Mouse (Mus musculus): ENCODE measurements around the gene Lrch3.
"Not testable (repeated sequence)": the region's sequence is repeated elsewhere in the genome, so short reads cannot be mapped to it uniquely, and the experiment has no call there.

The Lrch3 gene

DNA sequence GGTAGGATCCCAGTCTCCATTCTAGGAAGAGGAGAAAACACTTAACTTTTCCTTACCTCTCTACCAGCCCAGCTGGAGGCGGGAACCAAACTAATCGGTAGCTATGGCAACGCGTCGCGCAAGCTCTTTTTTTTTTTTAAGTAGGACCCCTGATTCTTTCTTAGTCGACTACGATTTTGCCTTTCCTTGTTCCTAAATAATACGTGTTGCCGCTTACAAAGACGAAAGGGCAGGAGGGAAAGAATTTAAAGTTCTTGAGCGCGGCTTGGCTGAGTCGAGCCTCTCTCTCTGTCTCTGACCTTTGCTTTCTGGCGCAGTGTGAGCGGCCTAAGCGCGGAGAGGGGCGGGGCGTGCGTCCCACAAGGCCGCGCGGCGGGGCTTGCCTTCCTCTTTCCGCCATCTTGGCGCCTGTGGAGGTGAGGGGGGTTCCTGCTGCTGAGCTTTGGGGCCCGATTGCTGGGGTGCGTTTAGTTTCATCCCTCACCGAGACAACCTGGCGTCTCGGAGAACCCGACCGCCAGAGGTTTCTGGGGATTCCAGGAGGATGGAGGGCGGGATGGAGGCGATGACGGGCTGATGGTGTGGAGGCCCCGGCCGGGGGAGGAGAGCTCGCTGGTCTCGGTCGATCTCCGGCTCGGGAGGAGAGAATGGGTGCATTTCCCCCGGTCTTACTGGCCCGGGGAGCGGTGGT, 142.3 kb downstream of the Lrch3 start, which contains the start of the genes Iqcg and Rpl35a:
Iqcg (minus strand) TSS at position 124 of the 691 bp plus-strand sequence.
Rpl35a (plus strand) TSS at position 359 of the 691 bp plus-strand sequence.
- DNase-seq, result peak; percentile 87

DNA sequence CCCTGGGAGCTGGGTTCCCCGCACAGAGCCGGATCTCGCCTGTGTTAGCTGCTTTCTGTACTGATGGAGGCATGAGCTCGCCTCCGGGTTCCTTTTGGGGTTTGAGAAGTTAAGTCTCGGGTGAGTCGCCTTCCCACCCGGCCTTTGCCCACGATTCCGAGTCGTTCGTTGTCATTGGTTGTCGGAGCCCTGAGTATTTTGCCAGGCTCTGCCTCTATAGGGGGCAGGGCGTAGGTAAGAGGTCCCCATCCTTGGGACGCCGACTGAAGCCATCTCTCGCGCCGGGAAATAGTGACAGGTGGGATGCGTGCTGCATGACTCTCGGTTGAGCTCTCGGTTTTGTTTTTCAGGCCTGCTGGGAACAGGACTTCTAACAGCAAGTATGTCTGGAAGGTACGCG, 142.9 kb downstream of the Lrch3 start:
- DNase-seq, result no peak

DNA sequence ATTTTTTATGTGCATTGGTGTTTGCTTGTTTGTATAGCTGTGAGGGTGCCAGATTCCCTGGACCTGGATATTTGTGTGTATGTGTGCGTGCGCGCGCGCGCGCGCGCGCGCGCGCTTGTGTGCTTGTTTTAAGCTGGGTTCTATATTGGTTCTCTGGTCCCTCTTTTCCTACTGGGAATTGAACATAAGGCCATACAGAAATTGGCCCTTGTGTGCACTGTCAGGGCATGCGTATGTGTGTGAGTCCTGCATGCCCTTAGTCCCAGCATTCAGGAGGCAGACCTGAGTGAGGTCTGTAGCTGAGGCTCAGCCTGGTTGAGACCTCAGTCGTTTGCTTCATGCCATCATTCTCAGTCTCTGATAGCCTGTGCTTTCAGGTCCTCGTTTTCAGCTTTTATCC, 144.1 kb downstream of the Lrch3 start:
- DNase-seq, result no peak

DNA sequence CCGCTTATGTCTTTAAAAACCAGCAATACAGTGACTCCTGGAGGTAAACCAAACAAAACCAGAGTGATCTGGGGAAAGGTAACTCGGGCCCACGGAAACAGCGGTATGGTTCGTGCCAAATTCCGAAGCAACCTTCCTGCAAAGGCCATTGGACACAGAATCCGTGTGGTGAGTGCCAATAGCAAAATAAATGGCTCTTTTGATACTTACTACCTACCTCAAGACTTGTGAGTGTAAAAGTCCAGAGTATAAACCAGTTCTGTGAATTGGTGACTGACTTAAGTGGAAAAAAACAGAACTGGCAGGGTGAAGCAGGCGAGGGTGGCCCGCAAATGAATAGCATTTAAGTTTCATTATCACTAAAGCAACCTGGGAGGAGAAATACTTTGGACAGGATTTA, 144.8 kb downstream of the Lrch3 start:
- DNase-seq, result not testable (repeated sequence)

DNA sequence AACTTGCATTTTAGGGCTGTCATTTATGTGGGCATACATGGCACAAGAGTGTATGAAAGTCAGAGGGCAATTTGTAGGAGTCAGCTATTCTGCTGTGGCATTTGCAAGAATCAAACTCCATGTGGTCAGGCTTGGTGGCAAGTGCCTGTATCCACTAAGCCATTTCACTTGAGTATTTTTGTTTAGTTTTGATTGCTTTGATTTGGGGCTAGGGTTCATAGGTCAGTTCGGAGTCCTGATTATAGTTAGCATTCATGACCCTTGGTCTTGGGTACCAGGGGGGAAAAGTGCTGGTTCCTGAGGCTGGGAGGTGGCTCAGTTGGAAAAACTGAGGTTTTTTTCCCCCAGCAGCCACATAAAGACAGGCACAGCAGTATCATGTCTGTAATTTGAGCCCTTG, 145.6 kb downstream of the Lrch3 start:
- no peak for DNase-seq

DNA sequence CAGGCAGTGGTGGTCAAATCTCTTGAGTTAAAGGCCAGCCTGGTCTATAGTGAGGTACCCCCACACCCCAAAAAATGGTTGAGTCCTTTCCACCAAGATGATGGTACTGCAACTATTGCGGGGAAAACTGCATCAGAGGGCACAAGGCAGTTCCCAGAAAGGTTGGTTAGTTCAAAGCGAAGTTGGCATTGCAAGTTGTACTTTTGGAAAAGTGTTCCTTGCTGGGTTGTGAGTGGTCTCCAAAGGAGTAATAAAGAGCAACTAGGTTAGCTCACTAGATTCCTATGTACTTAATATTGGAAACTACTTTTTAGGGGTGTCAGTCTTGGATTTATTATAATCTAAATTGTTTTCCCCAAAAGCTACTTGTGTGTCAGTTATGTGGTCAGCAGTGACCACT, 147.0 kb downstream of the Lrch3 start:
- DNase-seq, result no peak

DNA sequence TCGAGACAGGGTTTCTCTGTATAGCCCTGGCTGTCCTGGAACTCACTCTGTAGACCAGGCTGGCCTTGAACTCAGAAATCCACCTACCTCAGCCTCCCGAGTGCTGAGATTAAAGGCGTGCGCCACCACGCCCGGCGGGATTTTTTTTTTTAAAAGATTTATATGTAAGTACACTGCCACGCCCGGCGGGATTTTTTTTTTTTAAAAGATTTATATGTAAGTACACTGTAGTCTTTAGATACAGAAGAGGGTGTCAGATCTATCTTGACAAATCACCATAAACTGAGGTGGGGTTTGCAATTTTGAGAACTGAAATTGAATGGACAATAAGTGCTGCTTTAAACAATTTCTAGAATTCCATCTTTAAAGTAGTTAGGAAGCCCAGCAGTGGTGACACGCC, 147.5 kb downstream of the Lrch3 start:
- DNase-seq, result no peak

DNA sequence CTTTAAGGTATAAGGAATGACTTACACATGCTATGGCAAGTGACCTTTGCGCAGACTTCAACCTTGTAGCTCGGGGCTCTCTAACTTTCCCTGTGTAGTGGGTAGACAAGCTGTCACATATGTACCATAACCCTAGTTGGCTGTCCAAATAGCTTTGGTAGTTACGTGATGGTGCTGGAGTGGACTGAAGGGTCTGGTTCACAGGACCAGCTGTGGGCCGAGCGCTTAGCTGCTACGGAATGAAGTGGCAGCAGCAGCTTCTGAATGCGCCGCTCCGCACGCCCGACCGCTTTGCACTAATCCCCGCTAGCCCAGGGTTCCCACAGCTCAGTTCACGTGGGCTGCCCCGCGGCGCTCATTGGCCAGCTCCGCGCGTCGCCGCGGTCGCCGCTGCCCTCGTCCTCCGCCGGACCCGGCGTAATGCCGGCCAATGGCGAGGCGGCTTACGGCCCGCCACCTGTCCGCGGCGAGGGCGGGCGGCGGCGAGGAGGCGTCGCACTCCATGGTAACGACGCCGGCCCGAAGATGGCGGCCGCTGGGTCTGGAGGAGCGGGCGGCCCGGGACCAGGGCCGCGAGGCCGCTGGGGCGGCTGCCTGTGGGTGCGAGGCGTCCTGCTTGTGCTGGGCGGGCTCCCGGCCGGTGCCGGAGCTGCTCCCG, 148.3 kb downstream of the Lrch3 start, which contains the start of gene Lmln:
Lmln (plus strand) TSS at position 498 of the 658 bp plus-strand sequence.
- peak; percentile 91 for DNase-seq

DNA sequence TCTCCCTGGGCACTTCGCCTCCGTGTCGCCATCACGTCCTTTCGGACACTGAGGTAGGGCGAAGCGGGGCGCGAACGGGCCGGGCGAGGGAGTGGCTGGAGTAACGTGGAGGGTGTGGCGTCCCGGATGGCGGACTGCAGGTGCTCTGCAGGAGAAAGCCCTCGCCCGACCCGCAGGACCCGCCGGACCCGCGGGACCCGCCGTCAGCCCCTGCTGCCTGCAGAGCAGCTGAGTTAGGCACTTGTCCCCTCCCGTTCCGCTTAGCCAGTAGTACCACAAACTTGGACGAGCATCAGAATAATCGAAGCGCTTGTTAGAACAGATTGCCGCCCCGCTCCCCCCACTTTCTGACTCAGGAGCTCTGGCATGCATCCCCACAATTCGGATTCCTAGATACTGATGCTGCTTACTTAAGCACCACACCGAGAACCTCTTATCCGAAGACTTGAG, 148.8 kb downstream of the Lrch3 start:
- DNase-seq, result no peak

DNA sequence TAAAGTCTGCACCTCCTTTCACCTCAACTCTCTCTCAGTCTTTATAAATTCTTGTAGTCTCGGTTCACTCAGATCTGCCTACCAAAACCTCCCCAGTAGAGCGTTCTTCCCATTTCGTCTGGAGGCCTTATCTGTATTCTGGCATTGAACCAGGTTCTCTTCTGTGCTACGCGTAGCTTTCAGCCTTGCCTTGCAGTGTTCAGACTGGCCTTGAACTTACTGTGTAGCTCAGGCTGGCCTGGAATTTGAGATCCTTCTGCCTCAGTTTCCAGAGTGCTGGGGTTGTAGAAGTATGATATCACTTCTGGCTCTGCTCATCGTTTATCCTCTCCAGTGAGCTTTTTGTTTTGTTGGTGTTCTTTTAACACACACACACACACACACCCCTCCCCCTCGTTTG, 149.4 kb downstream of the Lrch3 start:
- DNase-seq, result no peak

DNA sequence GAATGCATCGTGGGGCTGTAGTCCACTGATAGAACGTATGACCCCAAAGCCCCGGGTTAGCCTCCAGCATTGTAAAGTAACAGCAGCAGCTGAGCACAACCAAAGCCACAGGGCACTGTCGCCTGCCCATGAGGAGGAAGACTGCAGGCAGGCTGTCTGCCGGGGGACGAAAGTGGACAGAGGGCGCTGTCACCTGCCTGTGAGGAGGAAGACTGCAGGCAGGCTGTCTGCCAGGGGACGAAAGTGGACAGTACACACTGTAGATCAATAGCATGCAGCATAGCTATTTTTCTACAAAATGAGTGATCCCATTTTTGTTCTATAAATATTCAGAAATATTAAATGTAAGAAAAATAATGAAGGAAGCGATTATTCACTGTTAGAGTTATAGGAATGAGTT, 150.7 kb downstream of the Lrch3 start:
- no peak for DNase-seq
